Mouse (Mus musculus) heart, postnatal 4 days (tissue): ENCODE data around the gene Slc6a1. TPM values are rescaled to one million over a fixed set of nuclear protein-coding genes. Genes with fewer than 3 reads are reported as not detected.

Experiments
- DNase-seq: peaks from one replicate; pipeline ENCODE4 v3.0.0; 2021
- total RNA-seq, 2 experiments: library from RNA; stranded (reverse); gene quantifications; 2 replicates each; pipeline ENCODE4 v1.2.3; 2021

Slc6a1 gene
- total RNA-seq, result under 1 TPM; 0.18 to 0.29 TPM

DNA sequence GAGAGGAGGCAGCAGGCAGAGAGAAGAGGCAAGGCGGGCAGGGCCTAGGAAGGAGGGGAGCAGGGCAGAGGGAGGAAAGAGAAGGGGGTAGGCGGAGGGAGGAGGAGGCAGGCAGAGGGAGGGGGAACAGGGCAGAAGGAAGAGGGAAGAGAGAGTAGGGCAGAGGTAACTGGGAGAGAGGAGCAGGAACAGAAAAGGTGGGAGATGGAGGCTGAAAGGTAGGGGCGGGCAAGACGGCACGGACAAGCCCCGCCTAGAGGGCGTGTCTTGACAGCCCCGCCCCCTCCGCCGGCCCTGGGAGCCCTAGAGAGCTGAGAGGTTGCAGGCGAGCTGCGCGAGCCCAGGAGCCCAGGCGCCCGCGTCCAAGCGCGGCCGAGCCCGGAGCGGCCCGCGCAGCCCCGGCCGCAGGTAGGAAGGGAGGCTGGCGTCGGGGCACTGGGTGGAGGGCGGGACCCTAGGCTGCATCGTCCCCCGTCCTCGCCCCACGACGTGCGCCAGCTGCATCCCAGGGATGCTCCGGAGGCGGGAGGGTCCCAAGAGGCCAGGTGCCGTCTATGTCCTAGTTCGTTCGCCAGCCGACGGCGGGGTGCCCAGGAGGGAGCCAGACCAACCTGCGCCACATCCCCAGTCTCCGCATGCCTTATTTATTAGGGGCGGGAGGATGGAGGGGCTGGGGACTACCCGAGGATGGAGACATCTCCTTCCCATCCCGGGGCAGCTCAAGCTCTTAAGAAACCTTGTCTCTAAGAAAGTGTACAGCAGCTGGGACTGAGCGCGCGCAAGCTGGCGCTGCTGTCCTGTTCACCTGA is at the start of gene Slc6a1:
Slc6a1 (plus strand) TSS at position 167 of the 809 bp plus-strand sequence.
- peak; percentile 55 for DNase-seq

DNA sequence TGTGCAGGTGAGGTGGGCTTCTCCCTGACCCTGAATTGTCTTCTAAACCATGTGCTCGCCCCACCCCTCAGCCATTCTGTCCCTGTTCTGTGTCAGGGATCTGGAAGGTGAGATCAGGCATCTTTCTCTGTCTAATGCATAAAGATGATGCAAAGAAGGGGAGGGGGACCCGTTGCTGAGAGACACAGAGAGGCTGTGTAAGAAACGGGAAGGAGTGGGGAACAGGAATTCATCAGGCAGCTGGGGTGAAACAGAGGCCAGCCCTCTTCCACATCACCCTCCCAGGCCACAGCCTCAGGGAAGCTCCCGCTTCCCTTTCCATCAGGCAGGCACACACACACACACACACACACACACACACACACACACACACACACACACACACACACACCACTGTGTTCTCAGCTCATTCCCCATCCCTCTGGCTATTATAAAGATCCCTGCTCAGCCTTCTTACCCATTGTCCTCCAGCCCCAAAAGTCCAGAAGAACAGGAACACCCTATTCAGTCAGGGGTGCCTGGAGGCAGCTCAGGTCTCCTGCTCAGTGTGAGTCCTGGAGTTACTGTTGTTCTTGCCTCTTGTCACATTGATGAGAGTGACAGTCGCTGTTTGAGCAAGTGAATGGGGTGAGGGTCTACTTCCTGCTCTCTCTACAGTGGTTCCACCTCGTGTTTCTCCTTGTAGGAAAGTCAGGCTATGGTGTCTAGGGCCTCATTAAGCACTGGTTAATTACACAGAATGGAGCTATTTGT is 43.4 kb upstream of the Slc6a1 start:
- no peak for DNase-seq

DNA sequence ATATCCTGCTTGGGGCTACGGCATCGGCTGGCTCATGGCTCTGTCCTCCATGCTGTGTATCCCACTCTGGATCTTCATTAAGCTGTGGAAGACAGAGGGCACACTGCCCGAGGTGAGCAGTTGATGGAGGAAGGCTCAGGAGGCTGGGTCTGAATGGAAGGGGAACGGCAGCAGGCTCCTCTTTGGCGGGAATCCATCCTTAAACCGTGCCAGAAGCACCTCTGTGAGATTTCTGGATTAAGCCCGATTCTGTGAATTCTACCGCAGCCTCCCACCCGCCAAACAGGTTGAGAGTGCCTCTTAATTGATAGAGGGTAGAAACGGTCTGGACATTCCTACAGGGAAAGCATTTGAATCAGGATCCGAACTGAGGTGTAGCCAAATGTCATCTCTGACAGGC is 36.8 kb upstream of the Slc6a1 start:
- DNase-seq, result no peak

DNA sequence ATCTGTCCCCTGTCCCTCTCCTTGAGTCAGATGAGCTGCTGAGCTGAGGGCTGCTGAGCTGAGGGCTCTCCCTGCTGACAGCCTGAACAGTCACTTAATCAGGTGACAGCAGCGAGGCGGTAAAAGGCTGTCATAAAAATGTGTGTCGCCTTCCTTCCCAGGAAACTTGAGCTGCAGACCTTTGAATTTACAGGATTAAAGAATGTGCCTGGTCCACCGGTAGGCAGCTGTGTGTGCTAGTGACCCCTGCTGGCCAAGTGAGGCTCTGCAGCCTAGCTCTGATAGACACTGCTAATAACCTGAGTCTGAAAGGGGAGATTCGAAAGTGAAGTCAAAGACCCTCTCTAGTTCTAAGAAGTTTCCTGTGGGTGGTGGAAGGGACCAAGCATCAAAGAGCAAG is 32.1 kb upstream of the Slc6a1 start:
- peak; percentile 79 for DNase-seq

DNA sequence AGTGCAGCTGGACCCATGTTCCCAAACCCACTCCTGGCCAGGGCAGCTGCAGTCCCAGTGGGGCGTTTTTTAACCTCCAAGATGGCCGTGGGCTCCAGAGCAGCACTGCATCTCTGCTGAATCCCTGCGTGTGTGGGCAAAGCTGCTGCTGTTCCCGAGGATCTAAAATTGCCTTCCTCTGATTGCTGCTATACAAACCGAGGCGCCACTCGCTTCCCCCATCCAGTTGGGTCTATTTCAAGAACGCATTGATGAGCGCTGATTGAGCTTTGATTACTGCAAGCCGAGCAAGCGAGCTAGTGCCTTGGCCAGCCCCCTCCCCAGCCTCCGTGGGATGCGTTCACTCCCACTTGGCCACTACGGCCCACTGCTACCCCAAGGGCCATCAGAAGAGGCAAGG is 27.5 kb upstream of the Slc6a1 start:
- DNase-seq, result no peak

DNA sequence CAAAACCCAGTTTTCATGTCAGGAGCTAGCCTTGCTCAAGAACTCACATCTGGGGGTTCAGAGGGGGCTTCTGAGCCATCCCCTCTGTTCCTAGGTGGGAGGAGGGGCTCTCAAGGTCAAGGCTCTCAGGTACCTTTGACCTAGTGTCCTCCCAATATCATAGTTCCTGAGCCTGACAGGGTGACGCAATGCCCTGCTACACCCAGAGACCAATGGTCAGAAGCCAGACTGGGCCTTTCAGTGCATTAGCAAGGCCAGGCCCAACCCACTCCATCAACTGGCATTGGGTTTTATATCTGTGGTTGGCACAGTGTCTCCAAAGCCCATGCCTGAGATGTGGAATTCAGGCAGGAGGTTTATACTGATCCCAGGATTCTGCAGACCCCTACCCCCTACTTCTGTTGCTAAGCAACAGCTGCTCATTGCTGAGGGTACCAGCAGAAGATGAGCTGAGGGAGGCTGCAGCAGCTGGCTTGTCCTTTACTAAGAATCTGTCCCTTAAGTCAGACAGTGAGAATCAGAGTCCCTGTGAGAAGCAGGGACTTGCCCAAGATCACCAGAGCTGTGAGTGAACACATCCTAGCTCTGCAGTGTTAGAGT is 24.6 kb upstream of the Slc6a1 start:
- no peak for DNase-seq

DNA sequence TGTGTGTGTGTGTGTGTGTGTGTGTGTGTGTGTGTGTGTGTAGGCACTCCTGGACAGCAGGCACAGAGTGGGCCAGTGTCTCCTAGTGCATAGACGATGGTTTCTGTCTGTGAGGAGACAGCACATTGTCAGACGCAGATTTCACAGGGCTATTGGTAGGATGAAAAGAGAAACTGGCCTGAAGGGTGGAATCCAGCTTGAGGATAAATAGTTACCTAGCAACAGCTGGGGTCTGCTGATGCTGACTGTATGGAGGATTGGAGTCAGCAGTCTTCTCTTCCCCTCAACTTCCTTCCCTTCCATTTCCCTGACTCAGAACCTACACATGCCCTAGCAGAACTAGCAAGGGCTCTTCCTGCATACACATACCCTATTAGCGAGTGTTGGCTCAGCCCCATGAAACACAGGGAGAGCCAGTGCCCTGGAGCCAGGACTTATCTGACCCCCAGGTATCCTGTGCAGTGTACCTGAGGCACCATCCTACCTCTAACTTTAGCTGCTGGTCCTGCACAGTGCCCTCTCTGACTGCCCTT is 23.7 kb upstream of the Slc6a1 start:
- DNase-seq, result no peak

DNA sequence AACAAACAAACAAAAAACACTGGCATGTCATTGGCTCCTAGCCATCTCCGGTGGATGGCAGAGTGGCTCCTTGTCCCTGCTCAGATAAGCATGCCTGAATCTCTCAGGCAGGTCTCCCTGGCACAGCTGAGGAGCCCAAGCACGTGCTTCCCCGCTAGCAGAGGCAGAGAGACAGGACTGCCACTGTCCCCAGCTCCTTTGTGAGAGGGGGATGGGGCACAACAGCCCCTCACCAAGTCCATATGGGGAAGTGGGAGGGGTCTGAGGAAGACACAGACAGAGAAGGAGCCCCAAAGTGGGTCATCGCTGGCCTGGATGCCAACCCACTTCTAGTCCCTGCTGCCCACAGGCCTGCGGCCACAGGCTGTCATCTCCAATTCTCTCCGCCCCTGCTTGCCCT is 20.8 kb upstream of the Slc6a1 start:
- DNase-seq, result no peak

DNA sequence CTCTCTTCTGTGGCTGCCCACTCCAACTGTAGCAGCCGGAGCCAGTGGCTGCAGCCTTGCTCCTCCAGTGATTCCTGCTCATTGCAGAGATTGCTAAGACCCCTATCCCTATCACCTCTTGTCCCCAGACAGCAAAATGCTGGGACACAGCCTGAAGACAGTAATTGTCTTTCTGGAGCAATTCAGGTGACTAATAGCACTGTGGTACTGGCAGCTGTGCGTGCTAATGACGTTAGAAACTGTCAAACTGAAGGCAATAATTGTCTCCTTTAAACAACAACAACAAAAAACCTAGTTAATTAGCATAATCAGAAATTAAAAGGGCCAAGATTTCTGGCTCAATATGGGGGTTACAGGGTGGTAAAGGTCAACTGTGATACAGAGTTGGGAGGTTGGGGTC is 18.4 kb upstream of the Slc6a1 start:
- no peak for DNase-seq

DNA sequence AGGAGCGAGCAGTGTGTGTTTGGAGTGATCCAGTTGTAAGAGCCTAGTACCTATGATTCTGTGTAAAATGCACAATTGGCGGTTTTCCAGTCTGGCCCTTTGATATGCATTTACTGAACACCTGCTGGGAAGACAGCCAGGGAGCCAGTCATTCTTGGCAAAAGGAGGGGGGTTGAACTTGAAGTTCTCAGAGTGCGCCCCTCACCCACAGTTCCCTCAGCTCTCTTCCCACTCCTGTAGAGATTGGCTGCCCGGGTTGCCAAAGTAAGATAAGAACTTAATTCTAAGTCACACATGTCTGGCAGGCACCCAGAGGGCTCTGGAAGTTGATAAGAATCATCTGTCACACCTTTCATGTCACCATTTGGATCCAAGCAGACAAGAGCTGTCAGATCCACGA is 18.0 kb upstream of the Slc6a1 start:
- DNase-seq, result peak; percentile 12

DNA sequence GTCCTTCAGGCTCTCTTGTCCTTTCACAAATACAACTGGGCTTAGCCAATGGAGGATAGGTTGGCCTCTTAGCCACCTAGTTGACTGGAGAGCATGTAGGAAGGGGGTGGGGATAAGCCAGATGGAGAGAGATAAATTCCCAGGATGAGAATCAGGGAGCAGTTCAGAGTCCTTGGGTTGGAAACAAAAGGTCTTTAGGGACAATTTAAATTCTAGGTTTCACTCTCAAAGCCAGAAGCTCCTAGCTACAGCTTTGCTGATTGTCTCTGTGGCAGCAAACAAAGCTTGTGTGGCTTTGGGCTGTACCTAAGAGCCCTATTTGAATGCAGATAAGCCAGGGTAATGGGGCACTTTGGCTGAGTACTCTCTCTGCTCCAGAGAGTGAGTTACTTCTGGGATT is 16.2 kb upstream of the Slc6a1 start:
- DNase-seq, result no peak

DNA sequence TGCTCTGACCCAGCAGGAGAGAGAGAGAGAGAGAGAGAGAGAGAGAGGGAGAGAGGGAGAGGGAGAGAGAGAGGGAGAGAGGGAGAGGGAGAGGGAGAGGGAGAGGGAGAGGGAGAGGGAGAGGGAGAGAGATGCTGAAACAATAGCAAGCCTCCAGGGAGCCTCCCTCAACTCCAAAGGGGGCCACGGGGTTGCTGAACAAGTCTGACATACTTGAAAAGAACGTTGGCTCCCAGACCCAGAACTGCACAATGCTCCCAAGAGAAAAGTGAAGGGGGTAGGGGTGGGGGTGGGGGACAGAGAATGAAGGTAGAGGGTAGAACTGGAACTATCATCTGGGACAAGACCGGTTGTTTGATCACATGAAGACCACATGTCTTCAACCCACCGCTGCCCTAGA is 14.5 kb upstream of the Slc6a1 start:
- DNase-seq, result no peak

DNA sequence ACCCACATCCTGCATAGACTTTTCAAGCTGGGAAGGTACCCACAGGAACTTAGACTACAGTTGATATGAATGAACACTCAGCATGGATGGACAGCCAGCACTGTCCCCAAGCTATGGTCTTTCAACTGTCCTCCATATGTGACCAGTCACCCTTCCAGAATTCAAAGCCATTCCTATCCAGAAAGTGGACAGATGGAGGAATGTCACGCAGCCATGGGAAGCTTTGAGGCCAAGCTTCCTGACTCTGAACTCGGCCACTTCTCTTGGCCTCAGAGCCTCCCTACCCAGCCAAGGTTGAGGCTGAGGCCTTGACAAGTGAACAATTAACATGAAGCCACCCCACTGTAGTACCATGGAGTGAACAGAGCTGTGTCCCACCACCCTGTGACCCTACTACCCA is 12.8 kb upstream of the Slc6a1 start:
- no peak for DNase-seq

DNA sequence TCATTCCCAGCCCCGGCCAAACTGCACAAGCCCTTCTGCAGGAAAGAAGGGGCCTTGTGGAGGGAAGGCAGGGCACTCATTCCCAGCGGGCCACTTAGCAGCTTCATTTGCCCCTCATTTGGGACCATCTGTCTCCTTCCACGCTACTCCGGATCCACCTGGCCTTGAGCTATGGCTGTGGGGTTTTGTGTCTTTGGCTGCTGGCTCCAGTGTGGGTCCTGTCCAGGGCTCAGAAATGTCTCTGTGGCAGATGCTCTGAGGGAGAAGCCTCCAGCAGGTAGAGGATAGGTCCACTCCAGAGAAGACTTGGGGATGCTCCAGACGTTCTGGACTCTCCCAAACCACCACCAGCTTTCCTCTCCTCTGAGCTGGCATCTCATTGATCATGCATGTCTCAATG is 11.6 kb upstream of the Slc6a1 start:
- DNase-seq, result no peak

DNA sequence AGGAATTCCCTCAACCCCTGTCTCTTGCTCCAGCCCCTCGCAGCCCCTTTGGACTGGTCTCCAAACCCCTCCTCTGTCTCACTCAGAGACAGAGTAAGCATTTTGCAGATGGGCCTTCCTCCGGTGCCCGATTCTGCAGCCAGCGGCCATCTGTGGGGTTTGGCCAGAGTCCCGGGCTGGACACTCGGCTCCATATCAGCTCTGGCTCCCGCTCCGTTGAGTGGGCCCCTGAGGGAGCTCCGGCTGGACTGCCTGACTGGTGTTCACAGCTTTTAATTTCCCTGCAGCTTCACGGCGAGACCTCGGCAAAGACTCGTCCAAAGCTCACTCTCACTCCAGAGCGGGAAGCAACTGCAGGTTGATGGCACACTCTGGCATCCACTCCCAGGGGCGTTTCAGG is 10.2 kb upstream of the Slc6a1 start:
- peak; percentile 76 for DNase-seq

DNA sequence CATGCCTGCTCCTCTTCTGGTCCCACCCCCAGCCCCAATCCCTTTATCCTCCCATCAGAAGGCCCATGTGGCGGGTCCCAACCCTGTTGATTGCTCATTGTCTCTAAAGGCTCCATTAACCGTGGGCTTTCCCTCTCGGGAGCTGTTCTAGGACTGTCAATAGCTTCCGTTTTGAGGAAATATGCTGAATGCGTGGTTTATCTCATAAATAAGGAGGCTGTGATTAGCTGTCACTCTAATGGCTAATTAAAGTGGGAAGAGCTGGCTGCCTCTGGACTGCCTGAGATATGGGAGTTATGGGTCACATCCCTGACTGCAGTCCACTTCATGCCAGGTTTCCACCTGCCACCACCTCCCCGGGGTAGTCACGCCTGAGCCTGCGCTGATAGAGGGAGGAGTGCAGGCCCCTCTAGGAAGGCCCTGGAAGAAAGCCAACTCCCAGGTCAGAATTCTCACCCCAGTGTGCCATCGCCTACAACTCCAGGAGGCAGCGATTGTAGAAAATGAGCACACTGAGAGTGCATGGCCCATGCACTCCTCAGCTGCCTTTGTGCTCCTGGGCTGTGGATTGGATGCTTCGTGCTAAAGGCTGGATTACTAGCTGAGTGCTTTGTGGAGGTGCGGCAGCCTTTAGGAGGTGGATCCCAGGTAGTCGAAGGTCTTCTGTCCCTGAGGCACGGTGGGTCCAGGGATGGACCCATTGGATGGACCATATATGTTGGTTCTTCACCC is 8.3 kb upstream of the Slc6a1 start:
- DNase-seq, result no peak

DNA sequence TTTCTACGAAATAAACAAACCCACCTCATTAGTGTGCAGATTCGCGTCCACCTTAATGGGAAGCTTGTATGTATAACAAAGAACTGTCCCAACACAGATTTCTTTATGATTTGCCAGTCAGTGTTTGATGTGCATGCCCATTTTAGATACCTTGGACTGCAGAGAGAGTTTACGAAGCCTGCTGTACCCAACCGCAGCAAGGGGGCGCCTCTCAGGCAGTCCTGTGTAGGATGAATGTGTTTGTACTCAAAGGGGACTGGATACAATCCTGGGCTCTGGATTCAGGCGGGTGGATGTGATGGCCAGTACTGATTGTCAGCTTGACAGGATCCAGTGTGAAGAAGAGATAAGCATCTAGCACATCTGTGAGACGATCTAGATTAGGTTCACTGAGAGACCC is 6.6 kb upstream of the Slc6a1 start:
- DNase-seq, result no peak

DNA sequence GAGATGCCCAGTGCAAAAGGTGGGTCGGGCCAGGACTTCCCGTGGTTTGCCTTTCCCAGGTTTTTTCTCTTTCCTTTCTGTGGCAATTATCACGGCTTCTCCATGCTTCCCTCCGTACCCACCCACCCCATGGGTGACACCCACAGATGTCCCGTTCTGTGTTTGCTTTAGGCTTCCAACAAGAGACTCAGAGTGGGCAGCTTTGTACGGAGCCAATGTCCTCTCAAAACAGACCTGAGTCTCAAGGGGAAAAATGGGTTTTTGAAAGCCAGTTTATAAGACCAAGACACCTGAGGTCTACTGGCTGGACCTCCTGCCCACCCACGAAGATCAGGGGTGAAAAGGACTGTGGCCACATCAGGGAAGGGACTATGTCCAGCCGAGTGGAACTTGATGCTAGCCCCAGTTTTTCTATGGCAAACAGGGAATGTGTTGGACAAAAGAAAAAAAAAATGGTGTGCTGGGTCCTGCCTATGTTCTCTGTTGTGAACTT is 889 bp downstream of the Slc6a1 start:
- DNase-seq, result no peak

DNA sequence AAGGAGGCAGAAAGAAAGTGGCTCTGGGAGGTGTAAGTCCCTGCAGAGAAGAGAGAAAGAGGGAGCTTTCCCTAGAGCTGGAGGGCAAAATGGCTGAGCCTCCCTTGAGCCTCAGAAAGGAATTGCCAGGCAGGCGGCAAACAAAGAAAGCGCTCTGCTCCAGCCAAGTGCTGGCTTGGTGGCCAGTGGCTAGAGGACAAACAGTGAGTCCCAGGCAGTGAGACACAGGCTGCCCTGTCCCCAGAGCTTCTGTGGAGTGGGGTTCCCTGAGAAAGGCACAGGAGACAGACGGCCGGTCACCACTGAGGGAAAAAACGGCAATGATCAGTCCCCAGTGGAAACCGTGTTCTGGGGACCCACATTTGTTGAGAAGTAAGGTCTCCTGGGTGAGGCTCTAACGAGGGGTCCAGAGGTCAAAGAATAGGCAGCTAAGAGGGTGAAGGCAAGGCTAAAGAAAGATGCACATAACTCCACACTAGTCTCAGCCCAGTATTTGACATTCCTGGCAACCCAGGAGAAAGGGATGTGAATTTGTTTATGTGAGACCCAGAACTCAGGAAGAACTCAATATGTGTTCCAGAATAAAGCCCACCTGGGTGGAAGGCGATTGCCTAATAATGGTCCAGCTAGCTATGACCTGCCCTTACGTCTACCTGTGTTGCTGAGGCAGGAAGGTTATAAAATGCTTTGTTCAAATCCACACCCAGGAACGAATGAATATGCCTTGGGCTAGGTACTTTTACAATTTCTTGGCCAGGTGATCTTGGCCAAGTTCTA is 1.7 kb downstream of the Slc6a1 start:
- DNase-seq, result no peak

DNA sequence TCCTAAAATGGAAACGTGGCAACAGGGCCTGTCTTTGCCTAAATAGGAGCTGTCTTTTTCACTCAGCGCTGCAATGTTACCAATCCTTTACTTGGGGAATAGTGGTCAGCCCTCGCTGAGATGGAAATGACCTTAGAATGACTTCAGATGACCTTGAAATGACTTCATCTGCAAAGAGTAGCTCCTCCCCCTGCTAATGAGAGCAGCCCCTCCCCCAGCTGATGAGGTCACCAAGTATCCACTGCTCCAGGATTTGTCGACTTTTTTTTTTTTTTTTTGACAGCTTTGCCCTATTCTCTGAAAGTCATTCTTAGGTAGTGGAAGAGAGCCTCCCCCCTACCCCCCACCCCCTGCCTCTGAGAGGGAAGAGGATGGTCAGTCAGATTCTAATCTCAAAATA is 3.0 kb downstream of the Slc6a1 start:
- no peak for DNase-seq

DNA sequence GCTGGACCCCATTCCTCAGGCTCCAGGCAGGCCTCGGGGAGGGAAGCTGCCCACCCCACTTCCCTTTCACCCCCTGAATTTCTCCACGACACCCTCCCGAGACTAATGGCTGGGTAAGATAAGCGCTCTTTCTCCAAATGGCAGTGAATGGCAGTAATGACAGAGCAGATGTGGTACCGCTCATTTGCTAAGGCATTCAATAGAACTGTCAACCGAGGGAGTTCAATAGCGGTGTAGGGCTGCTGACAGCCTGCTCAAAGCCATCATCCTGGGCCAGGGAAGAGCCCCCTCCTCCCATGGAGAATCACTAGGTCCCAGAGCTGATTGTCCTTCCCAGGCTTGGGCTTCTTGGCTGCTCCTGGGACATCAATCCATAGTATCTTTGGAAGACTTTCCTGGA is 6.7 kb downstream of the Slc6a1 start:
- no peak for DNase-seq

DNA sequence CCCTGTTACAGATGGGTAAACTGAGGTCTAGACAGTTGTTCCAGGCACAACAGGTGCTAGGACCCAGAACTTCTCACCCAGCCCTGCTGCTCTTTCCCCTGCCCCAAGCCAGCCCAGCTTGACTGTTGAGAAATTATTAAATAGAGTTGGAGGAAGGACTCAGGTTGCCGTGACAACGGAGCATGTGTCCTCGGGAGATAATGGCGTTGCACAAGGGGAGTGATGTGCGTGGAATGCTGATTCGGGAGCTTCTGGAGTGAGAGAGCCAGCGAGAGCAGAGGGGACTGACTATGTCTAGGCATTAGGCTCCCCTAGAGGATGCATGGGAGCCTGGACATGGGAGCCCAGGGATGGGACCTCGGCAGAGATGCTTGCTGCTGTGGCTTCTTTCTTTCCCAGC is 7.7 kb downstream of the Slc6a1 start:
- DNase-seq, result no peak
